Mouse (Mus musculus) embryonic facial prominence, embryonic 12.5 days (tissue): ENCODE results near the gene Kifc5b. TPM values are rescaled to one million over a fixed set of nuclear protein-coding genes. Genes with fewer than 3 reads are reported as not detected.

ENCODE experiments used
- ATAC-seq: fragments of 200-750 bp; cut with Nextera tagmentation; 2 replicates; pipeline ENCODE4 v1.8.0; 2017; ENCODE audit not compliant: insufficient number of reproducible peaks, insufficient read depth, low FRiP score, low TSS enrichment
- H3K27ac ChIP-seq: fragments of 300-500 bp; sonication (generic); 2 replicates; pipeline ENCODE4 v1.5.1; 2016; ENCODE audit warnings: mild to moderate bottlenecking
- H3K27me3 ChIP-seq: fragments of 300-500 bp; sonication (generic); 2 replicates; pipeline ENCODE4 v1.6.1; 2016; ENCODE audit warnings: mild to moderate bottlenecking, moderate library complexity
- H3K36me3 ChIP-seq: fragments of 300-500 bp; sonication (generic); 2 replicates; pipeline ENCODE4 v1.6.1; 2016; ENCODE audit warnings: mild to moderate bottlenecking
- H3K4me1 ChIP-seq: fragments of 300-500 bp; sonication (generic); 2 replicates; pipeline ENCODE4 v1.6.1; 2016
- H3K4me2 ChIP-seq: fragments of 300-500 bp; sonication (generic); replicated peaks from 2 replicates; pipeline ENCODE4 v1.6.1; 2016; ENCODE audit warnings: mild to moderate bottlenecking, moderate library complexity
- H3K4me3 ChIP-seq: fragments of 300-500 bp; sonication (generic); 2 replicates; pipeline ENCODE4 v1.5.1; 2016; ENCODE audit warnings: mild to moderate bottlenecking
- H3K9ac ChIP-seq: fragments of 300-500 bp; sonication (generic); 2 replicates; pipeline ENCODE4 v1.6.1; 2016; ENCODE audit warnings: mild to moderate bottlenecking, moderate library complexity
- H3K9me3 ChIP-seq: fragments of 300-500 bp; sonication (generic); 2 replicates; pipeline ENCODE4 v1.6.1; 2016; ENCODE audit warnings: mild to moderate bottlenecking, moderate library complexity
- WGBS: fragments of 180-500 bp; shearing (Covaris S2); methylation state at CpG from one replicate; pipeline ENCODE4 v1.1.7; 2016; 5-methylcytosine and 5-hydroxymethylcytosine counted together
- polyA plus RNA-seq: library from polyadenylated mRNA; unstranded; fragments of >200 nt; fragmentation: Nextera tagmentation; extraction: Ambion mirVana; gene quantifications from 2 replicates; pipeline ENCODE4 v1.2.1, GENCODE M21; 2016

Gene Kifc5b
- 7.9 and 9.7 TPM in 2 replicates for polyA plus RNA-seq

DNA sequence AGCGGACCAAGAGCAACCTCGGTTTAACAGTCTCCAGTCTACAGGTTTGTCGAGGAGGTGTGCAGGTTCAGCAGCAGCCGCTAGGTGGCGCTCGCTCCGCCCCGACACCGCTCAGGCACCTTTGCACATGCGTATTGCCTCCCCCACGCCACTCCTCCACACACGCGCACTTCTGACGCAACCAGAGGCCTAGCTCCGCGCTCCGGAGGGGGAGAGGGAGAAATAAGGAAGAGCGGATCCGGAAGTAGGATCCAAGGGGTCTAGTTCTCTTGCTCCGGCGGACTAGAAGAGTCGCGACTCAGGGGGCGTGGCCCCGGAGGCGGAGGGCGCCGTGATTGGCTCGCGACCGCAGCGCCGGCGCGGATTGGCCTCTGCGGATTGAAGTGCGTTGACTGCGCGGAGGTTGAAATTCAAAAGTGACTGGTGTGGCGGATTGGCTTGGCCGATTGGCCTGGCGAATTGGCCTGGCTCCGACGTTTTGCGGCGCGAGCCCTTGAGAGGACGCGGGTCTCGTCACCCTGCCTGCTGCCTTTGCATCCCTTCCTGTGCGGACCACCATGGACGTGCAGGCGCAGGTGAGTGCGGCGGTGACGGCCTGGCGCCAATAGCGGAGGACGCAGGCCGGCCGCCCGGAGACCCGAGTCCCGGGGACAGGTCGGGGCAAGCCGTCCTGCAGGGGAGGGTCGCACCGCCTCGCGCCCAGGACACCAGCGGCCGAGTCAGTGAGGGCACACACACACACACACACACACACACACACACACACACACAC lies at the start of gene Kifc5b:
Gene Kifc5b, plus strand, starts transcription at position 381 of the 772 bp plus-strand sequence.
- Histone ChIP-seq H3K36me3 (peaks cover 9% of the 10 kb centered on the region; the same call in 1 of the 2 replicates), H3K27ac (0 out of 2 replicates have a peak within 1 kb of the TSS, but pooled peaks have one; percentile 60), H3K4me2 (peak within 1 kb of the TSS; percentile 65), H3K4me1 (0 out of 2 replicates have a peak, but pooled peaks cover 5% of the 10 kb centered on the region), H3K9ac (peak within 1 kb of the TSS; percentile 67), H3K27me3 (no peaks in the 10 kb centered on the region), H3K4me3 (peak within 1 kb of the TSS; percentile 73), H3K9me3 (no peaks in the 10 kb centered on the region)
- under 1% methylated on average over 59 of the region's 72 CpGs for WGBS
- ATAC-seq, result peak; percentile 98

DNA sequence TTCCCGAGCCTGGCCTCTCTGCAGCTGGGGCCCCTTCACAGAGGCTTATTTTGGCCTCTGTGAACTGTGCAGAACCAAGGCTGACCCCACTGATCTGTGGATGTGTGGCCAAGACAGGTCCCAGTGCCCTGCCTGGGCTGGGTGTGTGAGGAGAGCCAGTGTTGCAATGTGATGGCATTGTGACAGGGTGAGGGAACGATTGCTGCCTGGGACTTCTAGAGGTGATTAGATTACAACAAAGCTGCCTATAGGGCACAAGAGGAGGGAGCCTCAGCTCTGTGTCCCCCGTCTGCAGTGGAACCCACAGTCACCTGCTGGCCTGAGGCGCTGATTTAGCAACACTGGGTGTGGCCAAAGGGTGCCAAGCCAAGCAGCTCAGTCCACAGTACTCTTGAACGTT lies 48.1 kb upstream of the Kifc5b start:
- no peak overlapping the region for H3K4me3 ChIP-seq
- no peaks in the 10 kb centered on the region for H3K36me3 ChIP-seq
- no peak overlapping the region for H3K9ac ChIP-seq
- no peaks in the 10 kb centered on the region for H3K9me3 ChIP-seq
- no peak overlapping the region for H3K27ac ChIP-seq
- peaks cover 4% of the 10 kb centered on the region; the same call in 1 of the 2 replicates for H3K27me3 ChIP-seq
- no peak overlapping the region for H3K4me2 ChIP-seq
- ATAC-seq, result no peak
- 24% methylated on average over 5 of the region's 5 CpGs for WGBS
- H3K4me1 ChIP-seq, result no peaks in the 10 kb centered on the region

DNA sequence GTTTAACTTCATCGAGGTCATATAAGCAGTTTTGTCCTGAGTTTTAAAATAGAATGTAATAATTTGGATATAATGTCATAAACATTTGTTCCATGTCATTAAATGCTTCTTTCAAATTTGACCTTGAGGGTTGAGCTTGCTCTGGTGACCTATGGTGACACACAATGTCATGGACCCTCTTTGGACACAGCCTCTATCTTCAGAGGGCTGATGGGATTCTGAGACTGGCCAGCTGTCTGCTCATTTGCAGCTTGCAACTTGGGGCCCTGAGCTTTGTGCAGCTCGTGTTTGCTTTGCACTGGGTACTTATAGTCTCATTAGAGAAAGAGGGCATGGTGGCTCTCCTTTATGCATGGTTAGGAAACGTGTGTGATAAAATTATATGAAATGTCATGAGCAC lies 44.0 kb upstream of the Kifc5b start:
- Histone ChIP-seq H3K9ac (no peak overlapping the region), H3K4me1 (no peaks in the 10 kb centered on the region), H3K9me3 (no peaks in the 10 kb centered on the region), H3K27me3 (peaks cover 4% of the 10 kb centered on the region; the same call in 1 of the 2 replicates), H3K27ac (no peak overlapping the region), H3K4me3 (no peak overlapping the region), H3K4me2 (no peak overlapping the region), H3K36me3 (no peaks in the 10 kb centered on the region)
- WGBS, result 72% methylated on average over 3 of the region's 3 CpGs
- no peak for ATAC-seq

DNA sequence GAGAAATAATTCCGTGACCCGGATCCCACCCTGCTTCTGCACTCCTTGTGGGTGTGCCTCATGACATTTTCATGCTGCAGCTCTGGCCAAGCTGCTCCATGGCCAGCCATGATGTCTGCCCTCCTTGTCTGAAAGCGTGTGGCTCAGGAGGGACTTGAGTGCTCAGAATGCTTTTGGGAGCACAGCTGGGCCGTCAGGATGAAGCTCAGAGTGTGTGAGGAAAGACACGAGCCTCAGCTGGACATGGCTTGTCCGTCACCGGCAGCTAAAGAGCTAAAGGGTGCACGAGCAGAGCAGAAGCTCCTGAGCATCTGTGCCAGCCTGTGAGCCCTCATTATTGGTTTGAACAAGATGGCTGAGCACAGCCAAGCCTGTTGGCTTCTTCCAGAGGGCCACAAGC lies 43.4 kb upstream of the Kifc5b start:
- Histone ChIP-seq H3K27ac (no peak overlapping the region), H3K27me3 (peaks cover 4% of the 10 kb centered on the region; the same call in 1 of the 2 replicates), H3K9ac (no peak overlapping the region), H3K9me3 (no peaks in the 10 kb centered on the region), H3K36me3 (no peaks in the 10 kb centered on the region), H3K4me2 (no peak overlapping the region), H3K4me1 (no peaks in the 10 kb centered on the region), H3K4me3 (no peak overlapping the region)
- no peak for ATAC-seq
- WGBS, result 78% methylated on average over 8 of the region's 8 CpGs

DNA sequence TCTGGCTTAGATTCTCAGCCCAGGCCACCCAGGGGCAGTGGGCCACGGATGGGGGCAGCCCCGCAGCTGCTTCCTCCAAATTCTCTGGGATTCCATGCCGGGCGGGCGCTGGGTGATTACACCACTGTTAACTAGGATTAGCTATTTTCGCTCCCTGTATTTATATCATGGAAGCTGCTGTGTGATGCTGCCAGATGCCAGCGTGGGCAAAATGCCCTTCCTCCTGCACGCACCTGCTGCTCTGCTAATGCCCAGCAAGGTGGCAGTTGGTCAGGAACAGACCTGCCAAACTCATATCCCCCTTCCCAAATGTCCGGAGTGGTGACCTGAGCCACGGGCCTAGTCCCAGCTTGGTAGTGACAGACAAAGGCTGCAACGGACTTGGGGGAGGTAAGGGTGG lies 42.3 kb upstream of the Kifc5b start:
- no peak for ATAC-seq
- no peaks in the 10 kb centered on the region for H3K36me3 ChIP-seq
- H3K9ac ChIP-seq, result no peak overlapping the region
- 68% methylated on average over 11 of the region's 11 CpGs for WGBS
- H3K27ac ChIP-seq, result no peak overlapping the region
- no peak overlapping the region for H3K4me2 ChIP-seq
- peaks cover 4% of the 10 kb centered on the region; the same call in 1 of the 2 replicates for H3K27me3 ChIP-seq
- H3K4me1 ChIP-seq, result no peaks in the 10 kb centered on the region
- peaks cover 5% of the 10 kb centered on the region; the same call in 1 of the 2 replicates for H3K9me3 ChIP-seq
- H3K4me3 ChIP-seq, result no peak overlapping the region

DNA sequence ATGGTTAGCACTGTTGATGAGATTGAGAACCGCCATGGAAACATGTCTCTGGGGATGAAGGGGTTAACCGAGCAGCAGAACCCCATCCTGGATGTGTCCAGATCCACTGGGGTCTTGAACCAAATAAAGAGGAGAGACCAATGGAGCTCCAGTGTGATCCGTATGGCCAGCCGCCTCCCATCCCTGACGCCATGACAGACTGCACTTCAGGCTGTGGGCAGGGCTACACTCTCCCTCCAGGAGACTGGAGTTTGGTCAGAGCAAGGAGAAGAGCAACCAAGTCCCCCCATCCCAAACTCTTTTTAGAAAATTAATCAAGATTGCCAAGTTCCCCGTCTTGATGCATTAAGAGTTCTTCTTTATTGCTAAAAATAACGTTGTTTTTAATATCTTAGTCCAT lies 39.0 kb upstream of the Kifc5b start:
- H3K4me2 ChIP-seq, result no peak overlapping the region
- ATAC-seq, result no peak
- no peaks in the 10 kb centered on the region for H3K36me3 ChIP-seq
- no peak overlapping the region for H3K4me3 ChIP-seq
- H3K9ac ChIP-seq, result no peak overlapping the region
- peaks cover 5% of the 10 kb centered on the region; the same call in 1 of the 2 replicates for H3K9me3 ChIP-seq
- H3K4me1 ChIP-seq, result no peaks in the 10 kb centered on the region
- H3K27ac ChIP-seq, result no peak overlapping the region
- H3K27me3 ChIP-seq, result peaks cover 4% of the 10 kb centered on the region; the same call in 1 of the 2 replicates
- 84% methylated on average over 7 of the region's 7 CpGs for WGBS

DNA sequence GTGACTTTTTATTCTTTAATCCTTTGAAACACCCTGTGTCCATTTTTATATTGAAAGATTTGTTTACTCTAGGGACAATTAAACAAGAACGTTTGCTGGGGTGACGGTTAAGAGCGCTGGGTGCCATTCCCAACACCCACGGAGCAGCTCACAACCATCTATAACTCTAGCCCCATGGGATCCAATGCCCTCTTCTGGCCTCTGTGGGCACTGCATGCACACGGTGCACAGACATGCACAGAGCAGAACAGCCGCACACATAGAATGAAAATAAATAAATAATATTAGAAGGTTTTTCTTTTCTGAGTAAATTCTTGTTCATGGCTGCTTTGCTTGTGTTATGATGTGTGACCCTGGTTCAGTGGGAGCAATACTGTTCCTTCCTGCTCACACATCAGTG lies 37.7 kb upstream of the Kifc5b start:
- Histone ChIP-seq H3K9ac (no peak overlapping the region), H3K27ac (no peak overlapping the region), H3K27me3 (no peaks in the 10 kb centered on the region), H3K4me2 (no peak overlapping the region), H3K36me3 (no peaks in the 10 kb centered on the region), H3K4me3 (no peak overlapping the region), H3K9me3 (peaks cover 5% of the 10 kb centered on the region; the same call in 1 of the 2 replicates), H3K4me1 (no peaks in the 10 kb centered on the region)
- ATAC-seq, result no peak
- 87% methylated on average over 6 of the region's 6 CpGs for WGBS

DNA sequence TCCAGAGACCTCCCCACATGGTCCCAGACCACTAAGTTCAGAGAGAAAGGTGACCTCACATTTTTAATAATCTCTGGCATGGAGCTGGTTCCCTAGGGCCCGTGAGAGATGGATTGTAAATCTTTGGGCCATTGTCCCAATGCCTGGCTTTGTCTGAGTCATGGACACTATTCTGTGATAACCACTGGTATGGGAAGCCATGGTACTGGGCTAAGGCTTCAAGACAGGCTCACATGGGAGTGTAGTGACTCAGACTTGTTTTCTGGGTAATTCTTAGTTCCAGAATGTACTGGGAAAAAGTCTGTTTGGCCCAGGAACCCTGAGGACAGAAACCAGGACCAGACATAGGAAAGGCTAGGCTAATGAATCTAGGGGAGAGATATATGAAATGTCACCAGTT lies 34.2 kb upstream of the Kifc5b start:
- Histone ChIP-seq H3K36me3 (no peaks in the 10 kb centered on the region), H3K4me3 (no peak overlapping the region), H3K27me3 (peaks cover 9% of the 10 kb centered on the region; the same call in 1 of the 2 replicates), H3K4me1 (peaks cover 10% of the 10 kb centered on the region), H3K27ac (no peak overlapping the region), H3K9ac (no peak overlapping the region), H3K9me3 (peaks cover 5% of the 10 kb centered on the region; the same call in 1 of the 2 replicates), H3K4me2 (no peak overlapping the region)
- no peak for ATAC-seq
- WGBS, result 72% methylated on average over 1 of the region's 1 CpGs

DNA sequence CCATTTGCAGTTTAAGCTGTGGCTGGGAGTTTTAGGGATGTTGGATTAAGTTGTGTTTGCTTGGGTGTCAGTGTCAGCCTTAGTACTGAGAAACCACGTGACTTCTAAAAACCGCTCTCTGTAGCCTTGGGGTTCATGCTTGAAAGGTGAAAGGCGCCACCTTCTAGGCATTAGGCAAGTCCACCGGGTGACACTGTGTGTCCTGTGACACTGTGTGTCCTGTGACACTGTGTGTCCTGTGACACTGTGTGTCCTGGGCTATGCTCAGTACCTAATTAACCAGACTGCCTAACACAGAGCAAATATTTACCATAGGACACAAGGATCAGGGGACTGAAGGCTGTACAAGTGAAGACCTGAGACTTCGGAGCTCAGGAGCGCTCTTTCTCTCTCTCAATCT lies 33.3 kb upstream of the Kifc5b start:
- Histone ChIP-seq H3K36me3 (no peaks in the 10 kb centered on the region), H3K27ac (no peak overlapping the region), H3K9ac (no peak overlapping the region), H3K27me3 (peaks cover 9% of the 10 kb centered on the region; the same call in 1 of the 2 replicates), H3K9me3 (peaks cover 5% of the 10 kb centered on the region; the same call in 1 of the 2 replicates), H3K4me1 (peaks cover 10% of the 10 kb centered on the region), H3K4me3 (no peak overlapping the region), H3K4me2 (no peak overlapping the region)
- ATAC-seq, result no peak
- 76% methylated on average over 6 of the region's 6 CpGs for WGBS

DNA sequence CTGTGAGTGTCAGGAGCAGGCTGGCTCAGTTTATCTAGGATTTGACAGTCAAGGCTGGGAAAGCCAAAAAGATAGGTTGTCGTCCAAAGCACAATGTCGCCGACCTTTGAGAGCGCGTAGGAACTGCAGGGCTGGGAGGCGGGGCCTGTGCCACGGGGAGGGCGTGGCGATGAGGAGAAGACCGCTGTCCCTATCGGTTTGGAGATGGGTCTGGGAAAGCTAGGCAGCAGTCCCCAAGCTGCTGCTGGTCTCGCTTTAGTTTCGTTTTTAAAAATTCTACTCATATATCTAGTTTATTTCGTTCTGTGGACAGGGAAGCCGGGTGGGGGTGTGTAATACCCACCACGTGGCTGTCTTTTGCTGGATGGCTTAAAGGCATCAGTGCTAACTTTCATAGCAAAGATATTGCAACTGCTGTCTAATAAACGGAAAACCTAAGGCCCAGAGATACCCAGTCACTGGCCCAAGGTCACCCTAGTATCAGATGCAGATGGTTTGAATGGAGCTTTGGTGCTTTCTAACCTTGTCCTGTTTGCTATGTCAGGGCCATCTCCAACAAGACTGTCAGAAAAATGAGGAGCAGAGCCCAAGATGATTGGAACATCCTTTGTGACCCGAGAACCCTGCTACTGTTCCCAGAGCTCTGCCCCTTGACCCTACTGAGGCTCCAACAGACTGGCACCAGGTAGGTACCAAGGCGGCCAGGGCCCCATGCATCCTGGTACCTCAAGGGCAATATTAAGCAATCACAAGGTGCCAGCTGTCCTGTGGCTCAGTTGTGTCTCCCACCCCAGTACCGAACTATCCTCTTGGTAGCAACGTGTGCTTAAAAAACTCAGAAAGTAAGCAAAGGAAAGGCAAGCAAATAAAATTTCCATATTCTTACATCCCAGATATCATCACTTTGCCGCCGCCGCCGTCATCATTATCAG lies 31.6 kb upstream of the Kifc5b start:
- Histone ChIP-seq H3K4me3 (peak overlapping the region; percentile 30), H3K9ac (peak overlapping the region; percentile 46), H3K9me3 (no peaks in the 10 kb centered on the region), H3K27ac (no peak overlapping the region), H3K4me2 (peak overlapping the region; percentile 57), H3K27me3 (peaks cover 9% of the 10 kb centered on the region; the same call in 1 of the 2 replicates), H3K4me1 (peaks cover 10% of the 10 kb centered on the region), H3K36me3 (no peaks in the 10 kb centered on the region)
- 22% methylated on average over 25 of the region's 25 CpGs for WGBS
- ATAC-seq, result no peak

DNA sequence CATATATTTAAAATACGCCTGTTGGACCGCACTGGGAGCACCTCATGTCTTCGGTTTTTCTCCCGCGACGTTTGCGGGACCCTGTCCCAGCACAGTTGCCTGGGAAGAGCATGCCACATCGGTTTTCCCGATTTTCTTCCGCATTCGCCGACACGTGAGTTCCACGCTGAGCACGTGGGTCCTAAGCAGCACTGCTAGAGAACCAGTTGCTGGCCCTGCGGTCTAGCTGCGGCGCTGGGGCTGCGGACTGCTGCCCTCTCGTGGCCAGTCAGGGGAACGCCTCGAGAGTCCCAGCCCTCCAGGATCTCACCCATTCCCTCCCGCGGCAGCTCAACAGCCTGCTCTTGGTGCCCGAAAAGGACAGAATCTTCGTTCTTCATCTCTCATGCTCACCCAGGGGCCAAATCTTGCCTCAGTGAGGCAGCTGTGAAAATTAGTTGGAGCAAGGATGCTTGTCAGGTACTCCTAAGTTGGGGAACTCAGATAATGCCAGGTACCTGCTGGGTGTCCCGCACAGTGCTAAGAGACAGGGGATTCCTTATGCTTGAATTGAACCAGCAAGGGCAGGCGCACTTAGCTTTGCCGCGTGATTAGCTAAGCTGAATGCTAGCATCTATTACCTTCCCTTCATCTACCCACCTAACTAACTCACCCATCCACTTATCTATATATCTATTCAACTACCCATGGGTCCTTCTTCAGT lies 30.7 kb upstream of the Kifc5b start:
- Histone ChIP-seq H3K27me3 (peaks cover 9% of the 10 kb centered on the region; the same call in 1 of the 2 replicates), H3K4me3 (peak overlapping the region; percentile 30), H3K9me3 (no peaks in the 10 kb centered on the region), H3K4me2 (peak overlapping the region; percentile 57), H3K4me1 (peaks cover 10% of the 10 kb centered on the region), H3K9ac (0 out of 2 replicates have a peak overlapping the region, but pooled peaks have one; percentile 46), H3K36me3 (no peaks in the 10 kb centered on the region), H3K27ac (no peak overlapping the region)
- peak; percentile 79 for ATAC-seq
- 10% methylated on average over 30 of the region's 30 CpGs for WGBS
